Mouse (Mus musculus) hindbrain, embryonic 11.5 days (tissue): ENCODE data around the gene Smim22. TPM values are rescaled to one million over a fixed set of nuclear protein-coding genes. Genes with fewer than 3 reads are reported as not detected.

Experiments used
- ATAC-seq: fragments of 200-750 bp; cut with Nextera tagmentation; 2 replicates; pipeline ENCODE4 v1.8.0; 2017; ENCODE audit warnings: mild to moderate bottlenecking, moderate TSS enrichment, moderate library complexity; ENCODE audit not compliant: low FRiP score
- DNase-seq: peaks from one replicate; pipeline ENCODE4 v3.0.0-alpha.2; 2015; ENCODE audit warnings: low spot score
- H3K27ac ChIP-seq: fragments of 300-500 bp; sonication (generic); 2 replicates; pipeline ENCODE4 v1.5.1; 2014; ENCODE audit warnings: mild to moderate bottlenecking, low read depth, low read length
- H3K27me3 ChIP-seq: fragments of 300-500 bp; sonication (generic); 2 replicates; pipeline ENCODE4 v1.6.1; 2014; ENCODE audit warnings: mild to moderate bottlenecking, low read length, moderate library complexity, mixed read lengths; ENCODE audit not compliant: control insufficient read depth, insufficient read depth
- H3K36me3 ChIP-seq: fragments of 300-500 bp; sonication (generic); 2 replicates; pipeline ENCODE4 v1.6.1; 2014; ENCODE audit warnings: mild to moderate bottlenecking, low read length, moderate library complexity, mixed read lengths; ENCODE audit not compliant: control insufficient read depth, insufficient read depth
- H3K4me1 ChIP-seq: fragments of 300-500 bp; sonication (generic); replicated peaks from 2 replicates; pipeline ENCODE4 v1.6.1; 2014; ENCODE audit warnings: low read length, mixed read lengths; ENCODE audit not compliant: control insufficient read depth, insufficient read depth
- H3K4me2 ChIP-seq: fragments of 300-500 bp; sonication (generic); replicated peaks from 2 replicates; pipeline ENCODE4 v1.6.1; 2014; ENCODE audit warnings: mild to moderate bottlenecking, low read depth, low read length
- H3K4me3 ChIP-seq: fragments of 300-500 bp; sonication (generic); 2 replicates; pipeline ENCODE4 v1.5.1; 2014; ENCODE audit warnings: low read depth, low read length
- H3K9ac ChIP-seq: fragments of 300-500 bp; sonication (generic); 2 replicates; pipeline ENCODE4 v1.6.1; 2014; ENCODE audit warnings: low read depth, low read length
- H3K9me3 ChIP-seq: fragments of 300-500 bp; sonication (generic); 2 replicates; pipeline ENCODE4 v1.6.1; 2016; ENCODE audit warnings: low read length; ENCODE audit not compliant: control insufficient read depth
- WGBS: fragments of 180-500 bp; shearing (Covaris S2); extraction: QIAGEN DNeasy Blood & Tissue Kit; methylation state at CpG from one replicate; pipeline ENCODE4 v1.1.7; 2014; 5-methylcytosine and 5-hydroxymethylcytosine counted together
- polyA plus RNA-seq: library from polyadenylated mRNA; unstranded; fragments of >200 nt; fragmentation: Nextera tagmentation; extraction: Ambion mirVana; gene quantifications from 2 replicates; pipeline ENCODE4 v1.2.1, GENCODE M21; 2014

The Smim22 gene
- polyA plus RNA-seq, 1 experiment from 2014 or later, result 3.5 TPM

- Histone ChIP-seq H3K36me3 (peaks cover 2% of the 10 kb centered on the region; the same call in 1 of the 2 replicates), H3K9ac (peak within 1 kb of the TSS; percentile 74), H3K27me3 (no peaks in the 10 kb centered on the region), H3K9me3 (no peaks in the 10 kb centered on the region), H3K4me2 (peak within 1 kb of the TSS; percentile 60), H3K4me3 (peak within 1 kb of the TSS; percentile 66), H3K27ac (peak within 1 kb of the TSS; percentile 70), H3K4me1 (no peaks in the 10 kb centered on the region; the same call in 1 of the 2 replicates)
- ATAC-seq (peak; percentile 99), DNase-seq (peak; percentile 98)
- 1% methylated on average over 52 of the region's 63 CpGs for WGBS
These were observed 6.2 kb downstream of the Smim22 start, which contains the start of gene Rogdi for GRCm38 (mm10) chr16:5013054-5013838. TSS of gene Rogdi (minus strand) at chr16:5013553.

GRCm38 (mm10) chr16:5014578-5014977 is 7.5 kb downstream of the Smim22 start:
- Histone ChIP-seq H3K27ac (no peak overlapping the region), H3K4me2 (no peak overlapping the region), H3K4me1 (no peaks in the 10 kb centered on the region; the same call in 1 of the 2 replicates), H3K9ac (no peak overlapping the region), H3K36me3 (peaks cover 11% of the 10 kb centered on the region; the same call in 1 of the 2 replicates), H3K9me3 (no peaks in the 10 kb centered on the region), H3K27me3 (no peaks in the 10 kb centered on the region), H3K4me3 (no peak overlapping the region)
- DNase-seq (no peak), ATAC-seq (no peak)
- 94% methylated on average over 4 of the region's 4 CpGs for WGBS

GRCm38 (mm10) chr16:5024021-5024420 is 16.9 kb downstream of the Smim22 start:
- H3K4me3 ChIP-seq, result no peak overlapping the region
- no peaks in the 10 kb centered on the region for H3K4me1 ChIP-seq
- no peak overlapping the region for H3K9ac ChIP-seq
- WGBS, result 99% methylated on average over 3 of the region's 3 CpGs
- no peak for ATAC-seq
- no peaks in the 10 kb centered on the region for H3K9me3 ChIP-seq
- H3K27ac ChIP-seq, result no peak overlapping the region
- H3K36me3 ChIP-seq, result peaks cover 31% of the 10 kb centered on the region
- H3K4me2 ChIP-seq, result no peak overlapping the region
- H3K27me3 ChIP-seq, result no peaks in the 10 kb centered on the region
- DNase-seq, result no peak

GRCm38 (mm10) chr16:5029847-5030246 is 22.8 kb downstream of the Smim22 start:
- no peak overlapping the region for H3K4me2 ChIP-seq
- no peak overlapping the region for H3K9ac ChIP-seq
- H3K4me1 ChIP-seq, result no peaks in the 10 kb centered on the region
- DNase-seq (no peak), ATAC-seq (no peak)
- H3K4me3 ChIP-seq, result no peak overlapping the region
- H3K27ac ChIP-seq, result no peak overlapping the region
- H3K9me3 ChIP-seq, result no peaks in the 10 kb centered on the region
- 76% methylated on average over 2 of the region's 2 CpGs for WGBS
- peaks cover 26% of the 10 kb centered on the region for H3K36me3 ChIP-seq
- H3K27me3 ChIP-seq, result no peaks in the 10 kb centered on the region

- ATAC-seq, result no peak
- WGBS, result 98% methylated on average over 3 of the region's 3 CpGs
- H3K36me3 ChIP-seq, result peaks cover 30% of the 10 kb centered on the region
These were observed 28.5 kb downstream of the Smim22 start for GRCm38 (mm10) chr16:5035591-5035990.

DNA sequence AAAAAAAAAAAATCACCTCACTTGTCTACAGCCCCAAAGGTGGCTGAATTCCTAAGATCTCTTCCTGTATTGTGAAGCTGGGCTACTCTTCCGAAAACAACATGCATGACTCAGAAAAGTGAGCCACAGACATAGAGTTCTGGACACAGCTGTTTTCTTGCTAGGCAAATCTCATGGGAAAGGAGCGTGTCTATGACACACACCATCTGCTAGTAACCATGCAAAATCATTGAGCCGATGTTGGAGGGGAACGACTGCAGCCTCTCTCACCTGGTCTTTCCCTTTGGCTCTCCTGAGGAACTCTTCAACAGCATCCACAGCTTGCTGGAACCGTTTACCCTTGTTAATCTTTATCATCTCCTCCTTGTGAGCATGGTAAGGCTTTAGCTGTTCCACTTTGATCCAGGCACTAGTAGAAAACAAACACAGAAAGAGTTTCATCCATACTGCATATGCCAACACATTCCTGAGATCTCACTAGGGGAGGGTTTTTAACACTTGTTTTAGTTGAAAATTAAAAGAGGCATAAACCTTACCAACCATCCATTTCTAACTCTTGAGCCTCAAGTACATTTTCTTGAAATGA is 29.7 kb downstream of the Smim22 start:
- WGBS, result 89% methylated on average over 5 of the region's 5 CpGs
- ATAC-seq, result no peak
- Histone ChIP-seq H3K27ac (no peak overlapping the region), H3K27me3 (no peaks in the 10 kb centered on the region), H3K4me2 (no peak overlapping the region), H3K4me3 (no peak overlapping the region), H3K4me1 (no peaks in the 10 kb centered on the region), H3K36me3 (peaks cover 22% of the 10 kb centered on the region), H3K9me3 (no peaks in the 10 kb centered on the region), H3K9ac (no peak overlapping the region)
- no peak for DNase-seq

More at GRCm38 (mm10) chr16:5035591-5035990, 28.5 kb downstream of the Smim22 start:
- no peaks in the 10 kb centered on the region for H3K27me3 ChIP-seq
- H3K9me3 ChIP-seq, result no peaks in the 10 kb centered on the region
- no peaks in the 10 kb centered on the region for H3K4me1 ChIP-seq
- H3K4me3 ChIP-seq, result no peak overlapping the region
- H3K27ac ChIP-seq, result no peak overlapping the region
- H3K9ac ChIP-seq, result no peak overlapping the region
- DNase-seq, result no peak
- H3K4me2 ChIP-seq, result no peak overlapping the region

- H3K9ac ChIP-seq, result no peak overlapping the region
- H3K4me1 ChIP-seq, result peaks cover 3% of the 10 kb centered on the region
- DNase-seq (no peak), ATAC-seq (no peak)
- H3K27me3 ChIP-seq, result no peaks in the 10 kb centered on the region
- WGBS, result 97% methylated on average over 3 of the region's 3 CpGs
- H3K27ac ChIP-seq, result no peak overlapping the region
- H3K9me3 ChIP-seq, result no peaks in the 10 kb centered on the region
- H3K4me2 ChIP-seq, result no peak overlapping the region
- H3K4me3 ChIP-seq, result no peak overlapping the region
- peaks cover 5% of the 10 kb centered on the region; the same call in 1 of the 2 replicates for H3K36me3 ChIP-seq
These were observed 38.2 kb downstream of the Smim22 start for GRCm38 (mm10) chr16:5045322-5045721.

- Histone ChIP-seq H3K9ac (peak overlapping the region; percentile 96), H3K9me3 (no peaks in the 10 kb centered on the region), H3K4me2 (peak overlapping the region; percentile 76), H3K36me3 (peaks cover 3% of the 10 kb centered on the region; the same call in 1 of the 2 replicates), H3K4me1 (peaks cover 3% of the 10 kb centered on the region), H3K27me3 (no peaks in the 10 kb centered on the region), H3K4me3 (peak overlapping the region; percentile 97), H3K27ac (peak overlapping the region; percentile 82)
- DNase-seq (no peak), ATAC-seq (peak; percentile 68)
- WGBS, result 0% methylated on average over 38 of the region's 38 CpGs
These were observed 42.2 kb downstream of the Smim22 start for GRCm38 (mm10) chr16:5049182-5049773.
